Mouse (Mus musculus) v-Abl transformed pro-B cells (cell line): ENCODE measurements at regions not wholly inside any gene's neighbourhood (a gene's known extent, or its start where the extent isn't known, plus 50 kb on each side); places are given as distances from the start of the nearest gene placed in this dataset.
"Not testable (repeated sequence)": the region's sequence is repeated elsewhere in the genome, so short reads cannot be mapped to it uniquely, and the experiment has no call there.

ENCODE experiments used
- in situ Hi-C, 2 experiments: fragments of 400-800 bp; cut with MboI; formaldehyde crosslinking; loops; one replicate each; pipeline ENCODE4 v1.15.1; 2025; ENCODE audit not compliant: unreplicated experiment in 2 of 2

GRCm38 (mm10) chr13:28842811-28843210 lies 110.7 kb downstream of the Sox4 start:
- in situ Hi-C loops = no loop called here

- in situ Hi-C loops = no loop called here
These were observed 113.4 kb downstream of the Sox4 start for GRCm38 (mm10) chr13:28840142-28840541.

DNA sequence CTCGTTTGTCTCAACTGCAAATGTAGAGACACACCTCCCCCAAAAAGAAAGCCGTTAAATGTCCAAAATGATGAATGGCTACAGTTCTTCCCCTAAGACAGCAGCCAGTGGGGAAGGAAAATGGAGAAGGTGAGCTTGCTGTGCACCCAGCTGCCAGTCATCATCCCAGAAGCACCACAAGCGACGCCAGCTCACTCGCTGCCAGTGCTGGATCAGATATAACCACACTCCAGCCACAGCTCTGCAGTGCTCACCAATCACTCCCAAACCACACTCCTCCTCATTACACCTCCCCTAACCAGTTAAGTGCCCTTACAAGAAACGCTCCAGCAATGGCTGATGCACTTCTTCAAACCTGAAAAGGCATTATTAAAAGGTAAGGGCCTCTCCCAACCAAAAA lies 114.4 kb downstream of the Sox4 start:
- in situ Hi-C loops = no loop called here

- in situ Hi-C loops = no loop called here
These were observed 115.3 kb downstream of the Sox4 start for GRCm38 (mm10) chr13:28838216-28838615.

GRCm38 (mm10) chr13:28837196-28837595 lies 116.3 kb downstream of the Sox4 start:
- in situ Hi-C loops = not testable (repeated sequence)

- in situ Hi-C loops = no loop called here
These were observed 119.8 kb downstream of the Sox4 start for GRCm38 (mm10) chr13:28833700-28834065.

DNA sequence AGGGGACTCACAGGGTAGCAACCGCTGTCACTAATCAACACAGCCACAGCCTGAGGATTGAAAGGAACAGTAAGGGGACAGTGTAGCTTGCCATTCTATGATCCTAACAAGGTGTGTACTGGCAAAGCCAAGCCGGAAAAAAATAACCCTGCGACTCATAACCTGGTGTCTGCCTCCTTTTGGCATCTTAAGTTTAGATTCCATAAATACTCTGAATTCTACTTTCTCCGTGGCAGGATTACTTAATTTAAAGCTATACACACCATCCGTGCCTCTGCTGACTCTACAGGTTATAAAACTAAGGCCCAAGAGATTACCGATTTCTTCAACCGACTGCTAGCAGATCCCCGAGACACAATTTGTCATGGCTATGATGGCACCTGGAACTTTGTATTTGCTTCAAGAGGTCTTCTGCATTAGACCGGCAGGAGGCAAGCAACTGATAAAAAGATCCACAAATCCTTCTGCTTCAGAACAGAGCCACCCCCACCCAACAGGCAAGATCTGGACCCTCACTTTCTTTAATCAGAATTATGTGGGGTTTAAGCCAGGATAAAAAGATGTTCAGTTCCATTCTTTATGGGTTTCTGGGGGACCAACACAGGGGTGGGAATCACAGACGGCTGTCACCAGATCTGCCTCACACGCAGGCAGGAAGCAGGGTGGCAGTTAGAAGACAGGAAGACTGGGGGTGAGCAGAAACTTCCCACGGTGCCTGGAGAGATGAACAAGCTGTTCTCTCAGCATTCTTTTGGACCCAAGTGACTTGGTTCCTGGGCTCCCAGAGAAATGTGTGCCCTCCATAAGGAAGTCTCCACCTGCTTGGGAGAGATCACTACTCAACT lies 120.4 kb downstream of the Sox4 start:
- in situ Hi-C loops = no loop called here

DNA sequence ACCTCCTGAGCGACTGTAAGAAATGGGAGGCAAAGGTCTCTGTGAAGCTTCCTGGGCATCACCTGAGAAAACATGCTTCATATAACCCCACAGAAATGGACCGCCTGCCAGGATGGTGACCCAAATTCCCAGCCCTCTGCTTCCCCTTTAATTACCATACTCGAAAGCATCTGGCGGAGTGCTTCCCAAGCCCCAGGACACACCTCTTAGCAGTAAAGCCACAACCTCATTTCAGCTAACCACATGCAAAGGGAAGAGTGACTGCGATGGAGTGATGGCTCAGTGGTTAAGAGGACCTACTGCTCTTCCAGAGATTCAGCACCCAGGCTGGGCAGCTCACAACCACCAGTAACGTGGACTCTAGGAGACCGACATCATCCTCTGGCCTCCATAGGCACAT lies 127.2 kb downstream of the Sox4 start:
- in situ Hi-C loops = no loop called here

- in situ Hi-C loops = no loop called here
These were observed 129.5 kb downstream of the Sox4 start for GRCm38 (mm10) chr13:28823985-28824384.

- in situ Hi-C loops = no loop called here
These were observed 130.1 kb downstream of the Sox4 start for GRCm38 (mm10) chr13:28823311-28823880.

DNA sequence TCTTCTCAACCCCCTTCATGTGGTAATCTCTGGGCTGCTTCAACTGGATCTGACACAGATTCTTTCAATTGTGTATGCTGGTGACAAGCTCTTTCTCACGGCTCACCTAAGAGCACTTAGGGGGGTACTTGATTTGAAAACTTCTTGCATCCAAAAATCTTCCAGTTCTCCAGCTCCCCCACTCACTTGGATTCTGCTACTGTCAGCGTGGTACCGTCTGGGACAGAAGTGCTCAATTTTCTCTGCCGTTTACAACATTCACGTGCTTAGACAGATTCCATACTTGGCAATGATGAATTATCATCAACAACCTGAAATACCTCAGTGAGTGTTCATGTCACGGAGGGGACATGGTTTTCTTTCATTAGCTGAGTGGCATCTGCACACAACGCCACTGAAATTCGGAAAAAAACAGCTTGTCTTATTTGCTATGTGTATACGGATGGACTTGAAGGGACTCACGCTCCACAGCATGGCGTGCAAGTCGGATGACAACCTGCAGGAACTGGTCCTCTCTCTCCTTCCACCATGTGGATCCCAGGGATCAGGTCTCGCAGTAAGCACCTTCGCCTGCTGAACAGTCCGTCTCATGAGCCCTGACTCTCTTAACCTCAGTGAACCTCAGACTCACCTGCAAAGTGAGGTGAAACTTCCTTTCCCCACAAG lies 132.5 kb downstream of the Sox4 start:
- in situ Hi-C loops = no loop called here

- in situ Hi-C loops = no loop called here
These were observed 139.4 kb downstream of the Sox4 start for GRCm38 (mm10) chr13:28814127-28814526.

DNA sequence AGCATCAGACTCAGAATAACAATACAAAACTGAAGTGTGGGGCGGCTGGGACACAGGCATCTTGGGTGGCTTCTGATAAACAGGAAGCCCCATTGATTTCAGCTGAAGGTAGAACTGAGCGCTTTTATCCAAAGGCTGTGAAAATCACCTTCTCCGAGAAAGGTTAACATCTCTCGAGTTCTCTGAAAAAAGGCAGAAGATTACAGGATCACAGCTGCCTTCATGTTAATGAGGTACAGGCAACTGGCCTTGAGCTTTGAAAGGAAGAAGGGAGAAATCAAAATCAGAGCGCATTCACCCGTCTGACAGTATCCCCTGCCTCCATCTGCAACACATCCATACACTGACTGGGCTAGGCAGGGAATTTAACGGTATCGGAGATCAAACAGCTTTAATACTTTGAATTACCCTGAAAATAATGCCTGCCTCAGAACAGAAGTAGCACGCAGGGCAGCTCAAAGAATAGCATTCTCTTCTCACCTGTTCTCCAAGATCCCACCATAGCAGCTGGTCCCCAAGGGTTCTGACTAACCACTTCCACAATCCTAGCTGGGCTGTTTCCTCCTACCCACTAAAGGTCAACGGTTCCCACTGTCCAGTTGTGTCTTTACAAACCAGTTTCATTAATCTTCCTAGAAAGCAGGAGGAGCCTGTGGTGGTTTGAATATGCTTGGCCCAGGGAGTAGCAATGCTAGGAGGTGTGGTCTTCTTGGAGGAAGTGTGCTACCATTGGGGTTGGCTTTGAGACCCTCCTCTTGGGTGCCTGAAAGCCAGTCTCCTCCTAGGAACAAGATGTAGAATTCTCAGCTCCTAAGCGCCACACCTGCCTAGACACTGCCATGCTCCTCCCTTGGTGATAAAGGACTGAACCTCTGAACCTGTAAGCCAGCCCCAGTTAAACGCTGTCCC lies 141.6 kb downstream of the Sox4 start:
- in situ Hi-C loops = no loop called here

- in situ Hi-C loops = no loop called here
These were observed 142.5 kb downstream of the Sox4 start for GRCm38 (mm10) chr13:28811081-28811439.

- in situ Hi-C loops = no loop called here
These were observed 143.0 kb downstream of the Sox4 start for GRCm38 (mm10) chr13:28810326-28811080.

- in situ Hi-C loops = no loop called here
These were observed 148.2 kb downstream of the Sox4 start for GRCm38 (mm10) chr13:28805302-28805701.

GRCm38 (mm10) chr13:28801210-28801954 lies 152.1 kb downstream of the Sox4 start:
- in situ Hi-C loops = no loop called here

- in situ Hi-C loops = no loop called here
These were observed 152.8 kb downstream of the Sox4 start for GRCm38 (mm10) chr13:28800676-28801075.

GRCm38 (mm10) chr13:28799474-28799873 lies 154.0 kb downstream of the Sox4 start:
- in situ Hi-C loops = no loop called here
